Mouse (Mus musculus): ENCODE results near the gene Edem1. TPM values are rescaled to one million over a fixed set of nuclear protein-coding genes. Genes with fewer than 3 reads are reported as not detected.

The Edem1 gene
- polyA plus RNA-seq (2014; fragmentation: Illumina TruSeq; extraction: RNeasy Lipid Tissue Mini Kit (QIAGEN cat#74804); ENCODE audit: insufficient read depth, low read depth, low replicate concordance) = 17.0 TPM

DNA sequence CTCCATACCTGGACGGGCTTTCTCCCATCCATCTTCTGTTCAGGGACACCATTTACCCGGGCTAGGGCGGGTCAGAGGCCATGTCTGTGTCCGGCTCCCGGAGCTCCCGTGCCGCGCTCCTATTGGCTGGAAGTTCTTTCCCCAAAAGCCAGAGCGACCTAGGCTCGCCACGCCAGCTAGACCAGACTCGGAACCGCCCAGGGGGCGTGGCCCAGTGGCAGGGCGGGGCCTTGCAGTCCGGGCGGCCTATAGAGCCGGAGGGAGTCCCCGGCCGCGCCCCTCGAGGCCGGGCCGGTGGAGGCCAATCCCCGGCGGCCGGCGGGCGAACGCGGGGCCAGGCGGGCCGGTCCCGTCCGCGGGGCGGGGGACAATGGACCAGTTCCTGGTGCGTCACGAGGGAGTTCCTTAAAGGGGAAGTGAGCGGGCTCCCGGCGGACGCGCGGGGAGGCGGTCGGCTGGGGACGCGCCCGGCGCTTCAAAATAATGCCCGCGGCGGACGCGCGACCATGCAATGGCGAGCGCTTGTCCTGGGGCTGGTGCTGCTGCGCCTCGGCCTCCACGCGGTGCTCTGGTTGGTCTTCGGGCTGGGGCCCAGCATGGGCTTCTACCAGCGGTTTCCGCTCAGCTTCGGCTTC, at the start of gene Edem1:
Gene Edem1, plus strand, starts transcription at position 408 of the 635 bp plus-strand sequence.

DNA sequence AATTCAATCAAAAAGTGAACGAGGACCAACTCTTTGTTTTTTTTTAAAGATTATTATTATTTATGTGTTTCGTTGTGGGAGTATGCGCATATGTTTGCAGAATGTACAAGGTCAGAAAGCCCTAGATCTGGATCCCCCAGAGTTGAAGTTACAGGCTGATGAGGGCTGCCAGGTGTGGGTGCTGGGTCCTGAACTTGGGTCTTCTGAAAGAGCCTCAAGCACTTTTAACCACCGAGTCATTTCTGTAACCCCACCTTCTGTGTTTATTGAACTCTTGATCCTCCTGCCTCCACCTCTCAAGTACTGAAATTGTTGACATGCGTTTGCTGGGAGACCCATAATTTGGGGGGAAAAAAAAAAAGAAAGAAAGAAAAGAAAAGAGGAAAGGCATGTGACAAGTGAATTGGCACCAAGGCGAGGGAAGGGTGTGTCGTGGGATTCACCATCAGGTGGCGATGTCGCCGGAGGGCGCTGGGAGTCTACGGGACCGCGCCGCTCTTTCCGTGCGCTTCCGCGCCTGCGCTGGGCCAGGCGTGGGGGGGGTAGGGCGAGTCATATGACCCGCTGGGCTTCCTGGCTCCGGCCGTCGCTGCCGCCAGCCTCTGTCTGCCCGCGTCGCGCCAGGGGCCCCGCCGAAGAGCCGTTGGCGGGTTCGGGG, 45.8 kb upstream of the Edem1 start, which contains the start of gene Arl8b:
Gene Arl8b, plus strand, starts transcription at position 574 of the 658 bp plus-strand sequence.

Other genes with a start within 250 kb of the Edem1 start
- 13.7 TPM for gene Bhlhe40, start 168.0 kb upstream of the Edem1 start, polyA plus RNA-seq (2014; fragmentation: Illumina TruSeq; extraction: RNeasy Lipid Tissue Mini Kit (QIAGEN cat#74804); ENCODE audit: insufficient read depth, low read depth, low replicate concordance)
- 31.0 TPM for gene Arl8b, start 45.5 kb upstream of the Edem1 start, polyA plus RNA-seq (2014; fragmentation: Illumina TruSeq; extraction: RNeasy Lipid Tissue Mini Kit (QIAGEN cat#74804); ENCODE audit: insufficient read depth, low read depth, low replicate concordance)

All from lung, adult 10 weeks (tissue).